Mouse (Mus musculus) heart, embryonic 11.5 days (tissue): Measurements from ENCODE around the gene Msmo1. TPM values are rescaled to one million over a fixed set of nuclear protein-coding genes. Genes with fewer than 3 reads are reported as not detected.

Experiments
- ATAC-seq: fragments of 200-750 bp; cut with Nextera tagmentation; replicated peaks from 2 replicates; pipeline ENCODE4 v1.8.0; 2017; ENCODE audit warnings: moderate library complexity; ENCODE audit not compliant: insufficient number of reproducible peaks, low FRiP score, low TSS enrichment
- H3K27ac ChIP-seq: fragments of 300-500 bp; sonication (generic); 2 replicates; pipeline ENCODE4 v1.5.1; 2014; ENCODE audit warnings: mild to moderate bottlenecking, low read depth, low read length
- H3K27me3 ChIP-seq: fragments of 300-500 bp; sonication (generic); 2 replicates; pipeline ENCODE4 v1.6.1; 2014; ENCODE audit warnings: mild to moderate bottlenecking, low read length, mixed read lengths; ENCODE audit not compliant: control insufficient read depth, insufficient read depth
- H3K36me3 ChIP-seq: fragments of 300-500 bp; sonication (generic); 2 replicates; pipeline ENCODE4 v1.6.1; 2014; ENCODE audit warnings: mild to moderate bottlenecking, low read length, moderate library complexity, mixed read lengths; ENCODE audit not compliant: control insufficient read depth, insufficient read depth
- H3K4me1 ChIP-seq: fragments of 300-500 bp; sonication (generic); 2 replicates; pipeline ENCODE4 v1.6.1; 2014; ENCODE audit warnings: low read length; ENCODE audit not compliant: control insufficient read depth, insufficient read depth
- H3K4me2 ChIP-seq: fragments of 300-500 bp; sonication (generic); 2 replicates; pipeline ENCODE4 v1.6.1; 2014; ENCODE audit warnings: mild to moderate bottlenecking, moderate library complexity
- H3K4me3 ChIP-seq: fragments of 300-500 bp; sonication (generic); 2 replicates; pipeline ENCODE4 v1.5.1; 2014; ENCODE audit warnings: low read depth, low read length
- H3K9ac ChIP-seq: fragments of 300-500 bp; sonication (generic); 2 replicates; pipeline ENCODE4 v1.6.1; 2014; ENCODE audit warnings: mild to moderate bottlenecking, low read depth, low read length, moderate library complexity
- H3K9me3 ChIP-seq: fragments of 300-500 bp; sonication (generic); replicated peaks from 2 replicates; pipeline ENCODE4 v1.6.1; 2016; ENCODE audit warnings: low read length; ENCODE audit not compliant: control insufficient read depth
- WGBS: fragments of 180-500 bp; shearing (Covaris S2); extraction: QIAGEN DNeasy Blood & Tissue Kit; methylation state at CpG from one replicate; pipeline ENCODE4 v1.1.7; 2014; ENCODE audit not compliant: insufficient replicate concordance; 5-methylcytosine and 5-hydroxymethylcytosine counted together
- polyA plus RNA-seq: library from polyadenylated mRNA; unstranded; fragments of >200 nt; fragmentation: Nextera tagmentation; extraction: Ambion mirVana; gene quantifications from 2 replicates; pipeline ENCODE4 v1.2.1, GENCODE M21; 2014

Gene Msmo1
- polyA plus RNA-seq, 1 experiment from 2014 or later, result 86.9 TPM

DNA sequence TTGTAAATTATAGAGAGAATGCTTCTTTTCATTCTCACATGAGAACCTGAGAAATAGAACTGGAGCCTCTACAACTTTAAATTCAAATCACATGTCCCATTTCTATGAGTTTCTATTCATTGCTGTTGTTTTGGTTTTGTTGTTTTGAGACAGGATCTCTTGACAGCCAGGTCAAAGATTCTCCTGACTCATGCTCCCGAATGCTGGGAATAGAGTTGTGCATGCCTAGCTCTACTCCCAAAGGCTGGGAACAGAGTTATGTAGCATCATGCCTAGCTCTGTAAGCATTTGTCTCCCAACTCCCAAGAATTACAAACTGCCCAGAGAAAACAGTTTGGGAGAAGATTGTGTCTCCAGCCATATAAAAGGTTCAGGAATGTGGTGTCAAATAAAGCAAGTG, 29.2 kb upstream of the Msmo1 start:
- no peak for ATAC-seq
- H3K27me3 ChIP-seq, result no peaks in the 10 kb centered on the region
- no peak overlapping the region for H3K4me3 ChIP-seq
- H3K4me2 ChIP-seq, result no peak overlapping the region
- H3K9ac ChIP-seq, result no peak overlapping the region
- 91% methylated on average over 1 of the region's 1 CpGs for WGBS
- no peak overlapping the region for H3K27ac ChIP-seq
- no peaks in the 10 kb centered on the region for H3K36me3 ChIP-seq
- H3K4me1 ChIP-seq, result no peaks in the 10 kb centered on the region
- H3K9me3 ChIP-seq, result no peaks in the 10 kb centered on the region

DNA sequence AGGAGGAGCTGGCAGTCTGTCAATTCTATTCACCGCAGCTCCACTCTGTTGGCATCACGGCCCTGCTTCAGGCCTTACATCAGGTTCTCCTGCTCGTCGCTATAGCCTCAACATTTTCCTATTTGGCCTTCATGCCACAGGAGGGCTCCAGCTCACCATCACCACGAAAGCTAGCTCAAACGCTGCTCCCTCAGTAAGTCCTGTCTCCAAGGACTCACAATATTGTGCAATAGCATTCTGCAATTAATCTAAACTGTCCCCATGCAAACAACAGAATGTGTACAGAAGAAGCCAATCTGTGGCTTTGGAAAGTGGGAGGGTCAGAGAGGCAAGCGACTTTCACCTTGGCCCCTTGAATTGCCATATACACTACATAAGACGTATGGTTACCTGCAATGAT, 27.8 kb upstream of the Msmo1 start:
- Histone ChIP-seq H3K9me3 (no peaks in the 10 kb centered on the region), H3K27me3 (no peaks in the 10 kb centered on the region), H3K36me3 (no peaks in the 10 kb centered on the region), H3K27ac (no peak overlapping the region), H3K4me3 (no peak overlapping the region), H3K4me1 (no peaks in the 10 kb centered on the region), H3K9ac (no peak overlapping the region), H3K4me2 (no peak overlapping the region)
- WGBS, result 83% methylated on average over 8 of the region's 8 CpGs
- ATAC-seq, result no peak

GRCm38 (mm10) chr8:64757956-64758355, 24.4 kb upstream of the Msmo1 start:
- H3K4me2 ChIP-seq, result no peak overlapping the region
- H3K4me1 ChIP-seq, result no peaks in the 10 kb centered on the region
- H3K27ac ChIP-seq, result no peak overlapping the region
- no peaks in the 10 kb centered on the region for H3K9me3 ChIP-seq
- no peak overlapping the region for H3K4me3 ChIP-seq
- no peak overlapping the region for H3K9ac ChIP-seq
- H3K36me3 ChIP-seq, result no peaks in the 10 kb centered on the region
- ATAC-seq, result no peak
- H3K27me3 ChIP-seq, result no peaks in the 10 kb centered on the region
- WGBS, result 93% methylated on average over 15 of the region's 15 CpGs

DNA sequence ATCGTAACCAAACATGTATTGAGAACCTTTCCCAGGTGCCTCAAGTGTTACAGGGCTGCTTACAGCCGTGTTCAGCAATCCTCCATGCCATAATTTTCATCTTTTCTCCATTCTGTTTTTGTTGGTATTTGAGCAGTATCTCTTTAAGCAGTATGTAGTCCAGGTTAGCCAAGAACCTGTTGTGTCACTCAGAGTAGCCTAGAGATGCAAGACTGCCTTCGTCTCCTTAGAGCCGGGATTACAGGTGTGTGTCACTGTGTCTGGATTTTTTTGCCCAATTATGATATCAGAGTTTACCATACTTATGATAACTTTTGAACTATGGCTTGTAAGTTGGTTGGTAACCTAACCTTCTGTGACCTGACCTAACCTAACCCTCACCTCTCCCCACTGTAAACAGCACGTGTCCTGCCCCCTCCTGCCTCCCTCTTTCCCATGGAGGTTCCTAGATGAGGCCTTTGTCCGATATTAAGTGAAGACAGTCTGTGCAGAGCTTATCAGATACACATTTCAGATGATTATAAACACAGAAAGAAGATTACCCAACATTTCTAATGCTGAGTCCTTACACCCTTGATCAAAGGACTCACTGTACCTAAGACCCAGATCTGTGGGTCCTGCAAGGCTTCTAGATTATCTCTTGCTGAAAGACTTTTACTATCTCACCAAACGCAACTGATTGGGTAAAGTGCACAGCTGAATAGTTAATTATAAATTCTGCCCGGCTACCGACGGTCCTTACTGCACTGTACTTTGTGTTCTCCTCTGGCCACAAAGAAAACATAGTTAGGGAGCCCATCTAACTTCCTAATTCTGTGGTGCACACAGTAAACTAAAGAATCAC, 12.8 kb upstream of the Msmo1 start:
- WGBS, result 74% methylated on average over 10 of the region's 10 CpGs
- ATAC-seq, result no peak
- Histone ChIP-seq H3K36me3 (no peaks in the 10 kb centered on the region), H3K9me3 (no peaks in the 10 kb centered on the region), H3K27ac (no peak overlapping the region), H3K4me2 (no peak overlapping the region), H3K9ac (no peak overlapping the region), H3K27me3 (no peaks in the 10 kb centered on the region), H3K4me3 (no peak overlapping the region), H3K4me1 (no peaks in the 10 kb centered on the region)

DNA sequence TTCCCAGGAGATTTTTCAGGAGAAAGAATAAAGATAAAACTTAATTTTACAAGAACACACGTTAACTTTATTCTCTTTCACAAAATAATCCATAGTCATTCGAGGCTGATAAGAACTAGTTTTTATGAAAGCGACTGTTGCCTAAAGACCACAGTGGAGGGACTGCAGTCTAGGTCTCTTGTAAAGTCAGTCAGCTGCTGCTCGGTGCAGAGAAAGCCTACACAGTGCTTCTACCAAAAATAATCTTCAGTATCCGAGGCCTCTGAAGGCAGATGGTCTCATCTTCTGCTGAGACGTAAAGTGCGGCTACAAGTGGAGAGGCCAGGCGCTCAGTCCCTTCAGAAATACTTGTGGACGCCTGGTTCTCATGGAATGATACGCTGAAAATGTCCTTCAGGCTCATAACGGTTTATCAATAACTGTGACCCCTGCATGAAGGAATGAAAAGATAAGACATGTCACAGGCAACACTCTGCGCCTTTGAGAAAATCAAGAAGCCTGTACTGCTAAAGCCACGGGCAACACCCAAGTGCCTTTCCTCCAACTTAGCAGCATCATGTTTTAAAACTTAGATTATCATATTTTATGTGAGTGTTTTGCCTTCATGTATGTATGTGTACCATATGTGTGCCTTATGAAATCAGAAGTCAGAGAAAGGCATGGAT, 7.1 kb upstream of the Msmo1 start:
- Histone ChIP-seq H3K9ac (no peak overlapping the region), H3K4me1 (no peaks in the 10 kb centered on the region), H3K27me3 (no peaks in the 10 kb centered on the region), H3K27ac (no peak overlapping the region), H3K36me3 (no peaks in the 10 kb centered on the region), H3K9me3 (no peaks in the 10 kb centered on the region), H3K4me3 (no peak overlapping the region), H3K4me2 (no peak overlapping the region; the same call in 1 of the 2 replicates)
- WGBS, result 60% methylated on average over 13 of the region's 13 CpGs
- ATAC-seq, result no peak; the same call in 1 of the 2 replicates

DNA sequence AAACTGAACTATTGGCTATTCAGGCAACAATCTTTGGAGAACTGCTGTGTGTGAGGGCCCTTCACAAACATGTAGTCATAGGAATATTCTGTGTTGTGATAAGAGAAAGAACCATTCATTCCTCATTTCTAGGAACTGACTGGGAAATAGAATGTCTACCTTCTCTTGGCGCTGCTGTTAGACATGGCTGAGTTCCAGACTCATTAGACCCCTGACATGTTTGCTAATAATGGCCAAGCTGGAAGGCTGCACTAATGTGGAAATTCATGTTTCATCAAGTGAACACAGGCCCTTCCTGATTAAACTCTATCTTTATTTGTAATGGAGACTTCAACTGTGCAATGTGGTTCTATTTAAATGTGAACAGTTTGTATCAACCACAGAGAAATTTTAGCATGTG, 5.3 kb upstream of the Msmo1 start:
- H3K4me2 ChIP-seq, result no peak overlapping the region
- WGBS, result 100% methylated on average over 1 of the region's 1 CpGs
- H3K9me3 ChIP-seq, result no peaks in the 10 kb centered on the region
- no peak overlapping the region for H3K4me3 ChIP-seq
- no peak overlapping the region for H3K27ac ChIP-seq
- no peak for ATAC-seq
- H3K27me3 ChIP-seq, result no peaks in the 10 kb centered on the region
- no peak overlapping the region for H3K9ac ChIP-seq
- H3K4me1 ChIP-seq, result peaks cover 3% of the 10 kb centered on the region; the same call in 1 of the 2 replicates
- no peaks in the 10 kb centered on the region for H3K36me3 ChIP-seq

- ATAC-seq, result no peak
- Histone ChIP-seq H3K4me1 (peaks cover 5% of the 10 kb centered on the region), H3K27me3 (no peaks in the 10 kb centered on the region), H3K36me3 (no peaks in the 10 kb centered on the region), H3K9ac (no peak overlapping the region), H3K4me3 (no peak overlapping the region), H3K27ac (no peak overlapping the region), H3K4me2 (no peak overlapping the region), H3K9me3 (no peaks in the 10 kb centered on the region)
- WGBS, result 86% methylated on average over 3 of the region's 3 CpGs
Measured at GRCm38 (mm10) chr8:64736767-64737323, 3.3 kb upstream of the Msmo1 start.

GRCm38 (mm10) chr8:64735161-64735560, 1.6 kb upstream of the Msmo1 start:
- WGBS, result 61% methylated on average over 8 of the region's 8 CpGs
- Histone ChIP-seq H3K4me3 (no peak overlapping the region), H3K27ac (no peak overlapping the region), H3K36me3 (peaks cover 8% of the 10 kb centered on the region), H3K4me1 (peaks cover 6% of the 10 kb centered on the region), H3K27me3 (no peaks in the 10 kb centered on the region), H3K9me3 (no peaks in the 10 kb centered on the region), H3K4me2 (no peak overlapping the region), H3K9ac (no peak overlapping the region)
- ATAC-seq, result no peak
